Mouse (Mus musculus): Measurements from ENCODE around the gene Gm49325. TPM values are rescaled to one million over a fixed set of nuclear protein-coding genes. Genes with fewer than 3 reads are reported as not detected.

Gene Gm49325
- total and polyA plus RNA-seq, 3 experiments = not detected

- H3K4me3 ChIP-seq (ENCODE audit: low read depth, low read length) = peak overlapping the region; percentile 97
- no peak for DNase-seq (ENCODE audit: low spot score)
- TF ChIP-seq GATA2 (IDR thresholded peaks at IDR 0.05; ENCODE audit: borderline replicate concordance, low read depth, low read length) (no peak), TAL1 (conservative IDR thresholded peaks at IDR 0.05; ENCODE audit: low read depth, low read length) (no peak), CTCF (IDR thresholded peaks at IDR 0.05; ENCODE audit: low read depth, low read length) (no peak), GATA1 (IDR thresholded peaks at IDR 0.05; ENCODE audit: borderline replicate concordance, low read length) (no peak), POLR2AphosphoS5 (IDR thresholded peaks at IDR 0.05; ENCODE audit: insufficient replicate concordance, low read depth, low read length) (no peak)
- no peaks in the 10 kb centered on the region for H3K27me3 ChIP-seq (ENCODE audit: insufficient read depth, low read length)
- peaks cover 67% of the 10 kb centered on the region for H3K36me3 ChIP-seq (replicated peaks)
- ATAC-seq (ENCODE audit: extremely low read depth, insufficient number of reproducible peaks, low FRiP score, poor library complexity, severe bottlenecking) = no peak
- peaks cover 59% of the 10 kb centered on the region for H3K4me1 ChIP-seq (ENCODE audit: insufficient read depth, low read depth, low read length)
- no peaks in the 10 kb centered on the region for H3K9me3 ChIP-seq (replicated peaks)
These were observed 17.8 kb downstream of the Gm49325 start for GRCm38 (mm10) chr10:77623639-77624400.

- no peak for ATAC-seq (ENCODE audit: extremely low read depth, insufficient number of reproducible peaks, low FRiP score, poor library complexity, severe bottlenecking)
These were observed 18.6 kb downstream of the Gm49325 start for GRCm38 (mm10) chr10:77624570-77624995.

GRCm38 (mm10) chr10:77626036-77626435 lies 20.0 kb downstream of the Gm49325 start:
- TF ChIP-seq GATA2 (IDR thresholded peaks at IDR 0.05; ENCODE audit: borderline replicate concordance, low read depth, low read length) = no peak
- TF ChIP-seq GATA1 (IDR thresholded peaks at IDR 0.05; ENCODE audit: borderline replicate concordance, low read length) = no peak
- no peak for TF ChIP-seq TAL1 (conservative IDR thresholded peaks at IDR 0.05; ENCODE audit: low read depth, low read length)
- no peak for TF ChIP-seq POLR2AphosphoS5 (IDR thresholded peaks at IDR 0.05; ENCODE audit: insufficient replicate concordance, low read depth, low read length)
- no peak for TF ChIP-seq CTCF (IDR thresholded peaks at IDR 0.05; ENCODE audit: low read depth, low read length)
- Histone ChIP-seq H3K4me3 (ENCODE audit: low read depth, low read length) (no peak overlapping the region; the same call in 1 of the 2 replicates), H3K4me1 (ENCODE audit: insufficient read depth, low read depth, low read length) (peaks cover 67% of the 10 kb centered on the region), H3K9me3 (replicated peaks) (no peaks in the 10 kb centered on the region), H3K27me3 (ENCODE audit: insufficient read depth, low read length) (no peaks in the 10 kb centered on the region), H3K36me3 (replicated peaks) (peaks cover 72% of the 10 kb centered on the region)
- no peak for ATAC-seq (ENCODE audit: extremely low read depth, insufficient number of reproducible peaks, low FRiP score, poor library complexity, severe bottlenecking)
- DNase-seq (ENCODE audit: low spot score) = no peak

More at GRCm38 (mm10) chr10:77624570-77624995, 18.6 kb downstream of the Gm49325 start:
- Histone ChIP-seq H3K4me3 (ENCODE audit: low read depth, low read length) (peak overlapping the region; percentile 42; the same call in 1 of the 2 replicates), H3K27me3 (ENCODE audit: insufficient read depth, low read length) (no peaks in the 10 kb centered on the region), H3K9me3 (replicated peaks) (no peaks in the 10 kb centered on the region), H3K36me3 (replicated peaks) (peaks cover 69% of the 10 kb centered on the region), H3K4me1 (ENCODE audit: insufficient read depth, low read depth, low read length) (peaks cover 65% of the 10 kb centered on the region)
- TF ChIP-seq TAL1 (conservative IDR thresholded peaks at IDR 0.05; ENCODE audit: low read depth, low read length) = no peak
- TF ChIP-seq POLR2AphosphoS5 (IDR thresholded peaks at IDR 0.05; ENCODE audit: insufficient replicate concordance, low read depth, low read length) = no peak
- no peak for TF ChIP-seq GATA1 (IDR thresholded peaks at IDR 0.05; ENCODE audit: borderline replicate concordance, low read length)
- no peak for TF ChIP-seq CTCF (IDR thresholded peaks at IDR 0.05; ENCODE audit: low read depth, low read length)
- no peak for TF ChIP-seq GATA2 (IDR thresholded peaks at IDR 0.05; ENCODE audit: borderline replicate concordance, low read depth, low read length)
- no peak for DNase-seq (ENCODE audit: low spot score)

- Histone ChIP-seq H3K4me3 (ENCODE audit: low read depth, low read length) (no peak overlapping the region; the same call in 1 of the 2 replicates), H3K36me3 (replicated peaks) (peaks cover 75% of the 10 kb centered on the region), H3K27me3 (ENCODE audit: insufficient read depth, low read length) (no peaks in the 10 kb centered on the region), H3K4me1 (ENCODE audit: insufficient read depth, low read depth, low read length) (peaks cover 63% of the 10 kb centered on the region), H3K9me3 (replicated peaks) (no peaks in the 10 kb centered on the region)
- no peak for ATAC-seq (ENCODE audit: extremely low read depth, insufficient number of reproducible peaks, low FRiP score, poor library complexity, severe bottlenecking)
- TF ChIP-seq CTCF (IDR thresholded peaks at IDR 0.05; ENCODE audit: low read depth, low read length) = no peak
- TF ChIP-seq TAL1 (conservative IDR thresholded peaks at IDR 0.05; ENCODE audit: low read depth, low read length) = no peak
- TF ChIP-seq POLR2AphosphoS5 (IDR thresholded peaks at IDR 0.05; ENCODE audit: insufficient replicate concordance, low read depth, low read length) = no peak
- no peak for TF ChIP-seq GATA2 (IDR thresholded peaks at IDR 0.05; ENCODE audit: borderline replicate concordance, low read depth, low read length)
- TF ChIP-seq GATA1 (IDR thresholded peaks at IDR 0.05; ENCODE audit: borderline replicate concordance, low read length) = no peak
- no peak for DNase-seq (ENCODE audit: low spot score)
These were observed 20.6 kb downstream of the Gm49325 start for GRCm38 (mm10) chr10:77626591-77626990.

- H3K4me3 ChIP-seq (ENCODE audit: low read depth, low read length) = no peak overlapping the region
These were observed 21.5 kb downstream of the Gm49325 start for GRCm38 (mm10) chr10:77627497-77627896.

GRCm38 (mm10) chr10:77629163-77629562 lies 23.2 kb downstream of the Gm49325 start:
- TF ChIP-seq TAL1 (conservative IDR thresholded peaks at IDR 0.05; ENCODE audit: low read depth, low read length) = no peak
- TF ChIP-seq POLR2AphosphoS5 (IDR thresholded peaks at IDR 0.05; ENCODE audit: insufficient replicate concordance, low read depth, low read length) = no peak
- TF ChIP-seq GATA2 (IDR thresholded peaks at IDR 0.05; ENCODE audit: borderline replicate concordance, low read depth, low read length) = no peak
- Histone ChIP-seq H3K36me3 (replicated peaks) (peaks cover 91% of the 10 kb centered on the region), H3K4me3 (ENCODE audit: low read depth, low read length) (no peak overlapping the region), H3K27me3 (ENCODE audit: insufficient read depth, low read length) (no peaks in the 10 kb centered on the region), H3K9me3 (replicated peaks) (no peaks in the 10 kb centered on the region), H3K4me1 (ENCODE audit: insufficient read depth, low read depth, low read length) (peaks cover 47% of the 10 kb centered on the region)
- DNase-seq (ENCODE audit: low spot score) = no peak
- no peak for ATAC-seq (ENCODE audit: extremely low read depth, insufficient number of reproducible peaks, low FRiP score, poor library complexity, severe bottlenecking)

More at GRCm38 (mm10) chr10:77627497-77627896, 21.5 kb downstream of the Gm49325 start:
- peaks cover 83% of the 10 kb centered on the region for H3K36me3 ChIP-seq (replicated peaks)
- TF ChIP-seq POLR2AphosphoS5 (IDR thresholded peaks at IDR 0.05; ENCODE audit: insufficient replicate concordance, low read depth, low read length) (no peak), CTCF (IDR thresholded peaks at IDR 0.05; ENCODE audit: low read depth, low read length) (peak; percentile 98)
- no peaks in the 10 kb centered on the region for H3K27me3 ChIP-seq (ENCODE audit: insufficient read depth, low read length)
- ATAC-seq (ENCODE audit: extremely low read depth, insufficient number of reproducible peaks, low FRiP score, poor library complexity, severe bottlenecking) (peak; percentile 55; the same call in 1 of the 2 replicates), DNase-seq (ENCODE audit: low spot score) (peak; percentile 67)
- H3K4me1 ChIP-seq (ENCODE audit: insufficient read depth, low read depth, low read length) = peaks cover 60% of the 10 kb centered on the region
- no peaks in the 10 kb centered on the region for H3K9me3 ChIP-seq (replicated peaks)

Data from G1E (cell line).